Mouse (Mus musculus) heart, embryonic 14.5 days (tissue): ENCODE data around the gene Cnnm4. TPM values are rescaled to one million over a fixed set of nuclear protein-coding genes. Genes with fewer than 3 reads are reported as not detected.

Source experiments
- ATAC-seq: fragments of 200-750 bp; cut with Nextera tagmentation; 2 replicates; pipeline ENCODE4 v1.8.0; 2017; ENCODE audit warnings: low read depth, moderate TSS enrichment; ENCODE audit not compliant: insufficient number of reproducible peaks, insufficient read depth, low FRiP score
- H3K27ac ChIP-seq, 2 experiments: fragments of 200-500 bp in 1 of 2; fragments of 300-500 bp in 1 of 2; sonication (generic) in 1 of 2; replicated peaks in 1 of 2; 2 replicates each; pipeline ENCODE4 v1.5.1; 2012 to 2014; ENCODE audit warnings: low read depth in 2 of 2, low read length in 2 of 2, control low read depth in 1 of 2, mild to moderate bottlenecking in 1 of 2, mixed read lengths in 1 of 2; ENCODE audit not compliant: control insufficient read depth in 1 of 2, insufficient read depth in 1 of 2
- H3K27me3 ChIP-seq: fragments of 300-500 bp; sonication (generic); 2 replicates; pipeline ENCODE4 v1.6.1; 2014; ENCODE audit warnings: mild to moderate bottlenecking, low read length, control low read depth; ENCODE audit not compliant: control insufficient read depth, insufficient read depth
- H3K36me3 ChIP-seq: fragments of 300-500 bp; sonication (generic); 2 replicates; pipeline ENCODE4 v1.6.1; 2014; ENCODE audit warnings: mild to moderate bottlenecking, control low read depth, low read length, mixed read lengths; ENCODE audit not compliant: control insufficient read depth, insufficient read depth
- H3K4me1 ChIP-seq, 2 experiments: fragments of 200-500 bp in 1 of 2; fragments of 300-500 bp in 1 of 2; sonication (generic) in 1 of 2; 2 replicates each; pipeline ENCODE4 v1.6.1; 2012 to 2014; ENCODE audit warnings: low read length in 2 of 2, control low read depth in 1 of 2, mixed read lengths in 1 of 2; ENCODE audit not compliant: control insufficient read depth in 2 of 2, insufficient read depth in 2 of 2
- H3K4me2 ChIP-seq: fragments of 300-500 bp; sonication (generic); 2 replicates; pipeline ENCODE4 v1.6.1; 2014; ENCODE audit warnings: mild to moderate bottlenecking, low read length
- H3K4me3 ChIP-seq, 2 experiments: fragments of 200-500 bp in 1 of 2; fragments of 300-500 bp in 1 of 2; sonication (generic) in 1 of 2; 2 replicates each; pipeline ENCODE4 v1.5.1; 2012 to 2014; ENCODE audit warnings: low read length in 2 of 2, mild to moderate bottlenecking in 2 of 2, control low read depth in 1 of 2, low read depth in 1 of 2, moderate library complexity in 1 of 2; ENCODE audit not compliant: control insufficient read depth in 1 of 2, insufficient read depth in 1 of 2
- H3K9ac ChIP-seq: fragments of 300-500 bp; sonication (generic); 2 replicates; pipeline ENCODE4 v1.6.1; 2014; ENCODE audit warnings: mild to moderate bottlenecking, low read length
- H3K9me3 ChIP-seq: fragments of 300-500 bp; sonication (generic); 2 replicates; pipeline ENCODE4 v1.6.1; 2016; ENCODE audit warnings: low read length, control low read depth; ENCODE audit not compliant: control insufficient read depth
- WGBS: fragments of 180-500 bp; shearing (Covaris S2); extraction: QIAGEN DNeasy Blood & Tissue Kit; methylation state at CpG from one replicate; pipeline ENCODE4 v1.1.7; 2014; 5-methylcytosine and 5-hydroxymethylcytosine counted together
- polyA plus RNA-seq: library from polyadenylated mRNA; unstranded; fragments of >200 nt; fragmentation: Nextera tagmentation; extraction: Ambion mirVana; gene quantifications from 2 replicates; pipeline ENCODE4 v1.2.1, GENCODE M21; 2014

The Cnnm4 gene
- polyA plus RNA-seq, 1 experiment from 2014 or later: 5.9 TPM

DNA sequence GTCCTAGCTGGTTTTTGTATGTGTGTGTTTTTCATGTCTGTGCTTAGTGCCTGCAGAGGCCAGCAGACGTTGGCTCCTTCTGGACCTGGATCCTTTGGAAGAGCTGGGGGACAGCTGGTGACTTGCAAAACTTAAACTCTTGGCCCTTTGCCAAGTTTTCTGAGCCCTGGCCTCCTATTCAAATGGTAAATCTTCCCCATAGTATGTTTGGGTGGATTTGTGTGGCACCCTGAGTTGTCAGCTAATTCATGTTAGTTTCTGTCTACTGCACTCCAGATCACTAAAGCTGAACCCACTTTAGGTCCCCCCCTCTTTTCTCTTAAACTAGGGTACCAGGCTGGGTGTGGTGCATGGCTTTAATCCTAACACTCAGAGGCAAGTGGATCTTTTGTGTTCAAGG is 56.9 kb downstream of the Cnnm4 start:
- ATAC-seq: no peak
- H3K9ac ChIP-seq: no peak overlapping the region
- WGBS: 9% methylated on average over 1 of the region's 1 CpGs

DNA sequence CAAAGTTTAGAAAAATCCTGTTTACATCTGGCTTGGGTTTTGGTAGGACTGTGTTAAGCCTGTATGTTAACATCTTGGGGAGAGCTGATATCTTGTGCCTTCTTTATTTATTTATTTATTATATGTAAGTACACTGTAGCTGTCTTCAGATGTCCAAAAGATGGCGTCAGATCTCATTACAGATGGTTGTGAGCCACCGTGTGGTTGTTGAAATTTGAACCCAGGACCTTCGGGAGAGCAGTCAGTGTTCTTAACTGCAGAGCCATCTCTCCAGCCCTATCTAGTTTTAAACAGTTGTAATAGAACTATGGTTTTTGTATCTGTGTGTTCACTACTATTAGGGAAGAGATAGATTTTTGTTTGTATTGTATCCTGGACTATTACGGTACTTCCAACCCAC is 57.9 kb downstream of the Cnnm4 start:
- Histone ChIP-seq H3K4me1 (peaks cover 33 to 57% of the 10 kb centered on the region in 2 experiments), H3K9me3 (no peaks in the 10 kb centered on the region), H3K4me3 (no peak overlapping the region), H3K9ac (no peak overlapping the region), H3K27me3 (no peaks in the 10 kb centered on the region), H3K36me3 (peaks cover 39% of the 10 kb centered on the region), H3K27ac (no peak overlapping the region), H3K4me2 (no peak overlapping the region)
- 88% methylated on average over 4 of the region's 4 CpGs for WGBS
- ATAC-seq: no peak

More for the DNA sequence above, 56.9 kb downstream of the Cnnm4 start:
- no peaks in the 10 kb centered on the region for H3K27me3 ChIP-seq
- H3K4me3 ChIP-seq: no peak overlapping the region
- no peak overlapping the region; a peak in 1 of 4 replicates for H3K27ac ChIP-seq
- H3K4me2 ChIP-seq: no peak overlapping the region
- H3K4me1 ChIP-seq: peaks cover 34 to 58% of the 10 kb centered on the region in 2 experiments
- peaks cover 46% of the 10 kb centered on the region for H3K36me3 ChIP-seq
- no peaks in the 10 kb centered on the region for H3K9me3 ChIP-seq

DNA sequence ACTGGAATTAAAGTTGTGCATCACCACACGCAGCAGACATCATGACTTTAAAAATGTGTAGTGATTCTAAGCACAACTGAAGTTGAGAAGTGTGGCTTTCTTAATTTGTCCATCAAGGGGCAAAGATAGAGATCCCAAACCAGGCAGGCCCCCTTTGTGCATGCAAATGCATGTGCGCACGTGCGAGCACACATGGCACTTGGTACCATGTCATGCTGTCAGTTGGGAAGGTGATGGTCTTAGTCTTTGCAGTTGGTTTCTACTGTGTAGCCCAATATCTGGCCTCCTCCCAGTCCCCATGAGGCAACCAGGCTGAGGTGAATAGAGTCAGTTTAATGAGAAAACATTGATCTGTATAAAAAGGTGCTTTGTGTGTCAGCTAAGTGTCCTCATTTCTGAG is 58.5 kb downstream of the Cnnm4 start:
- Histone ChIP-seq H3K36me3 (peaks cover 33% of the 10 kb centered on the region), H3K9ac (no peak overlapping the region), H3K4me2 (no peak overlapping the region), H3K27ac (peak overlapping the region; percentile 24 to 57; a peak in 3 of 4 replicates), H3K27me3 (no peaks in the 10 kb centered on the region), H3K9me3 (no peaks in the 10 kb centered on the region), H3K4me1 (peaks cover 37 to 58% of the 10 kb centered on the region in 2 experiments), H3K4me3 (no peak overlapping the region)
- WGBS: 93% methylated on average over 4 of the region's 4 CpGs
- no peak for ATAC-seq

DNA sequence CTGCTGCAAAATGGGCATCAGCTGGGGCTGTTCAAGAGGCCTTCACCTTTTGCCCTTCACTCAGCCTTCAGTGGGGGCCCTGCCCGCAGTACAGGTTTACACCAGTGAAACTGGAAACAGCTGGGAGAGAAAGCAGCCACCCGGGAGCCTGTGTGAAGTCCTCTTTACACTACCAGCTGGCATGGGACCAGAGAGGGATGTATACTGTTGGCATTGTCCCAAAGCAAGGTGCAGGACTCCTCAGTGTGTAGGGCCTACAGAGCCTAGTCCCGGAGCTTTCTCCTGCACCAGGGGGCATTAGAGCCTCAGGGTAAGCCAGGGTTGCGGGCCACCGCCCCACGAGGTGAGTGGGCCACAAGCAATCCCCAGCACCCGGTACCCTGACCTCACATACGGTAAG is 59.1 kb downstream of the Cnnm4 start:
- Histone ChIP-seq H3K36me3 (peaks cover 27% of the 10 kb centered on the region), H3K9me3 (no peaks in the 10 kb centered on the region), H3K27me3 (no peaks in the 10 kb centered on the region), H3K27ac (peak overlapping the region; percentile 24 to 57), H3K4me3 (no peak overlapping the region), H3K4me2 (no peak overlapping the region), H3K4me1 (peaks cover 43 to 64% of the 10 kb centered on the region in 2 experiments), H3K9ac (no peak overlapping the region)
- 63% methylated on average over 8 of the region's 8 CpGs for WGBS
- ATAC-seq: no peak

DNA sequence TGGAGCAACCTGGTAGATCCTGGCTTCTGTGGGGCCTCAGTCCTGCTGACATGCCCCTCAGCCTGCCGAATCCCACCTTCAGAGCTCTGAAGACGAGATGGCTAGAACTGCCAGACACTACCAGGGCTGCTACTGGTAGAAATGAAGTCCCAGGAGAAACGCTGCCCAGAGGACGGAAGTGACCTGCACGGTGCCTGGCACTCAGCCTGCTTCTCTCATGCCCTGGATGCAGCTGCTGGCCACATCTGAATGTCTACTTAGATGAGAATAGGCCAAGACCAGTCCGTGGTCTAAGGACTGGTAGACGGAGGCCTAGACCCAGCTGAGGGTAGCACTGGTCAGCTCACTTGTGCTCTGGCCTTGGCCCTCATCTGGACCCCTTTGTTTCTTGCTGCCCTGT is 59.5 kb downstream of the Cnnm4 start:
- Histone ChIP-seq H3K9ac (no peak overlapping the region), H3K27me3 (no peaks in the 10 kb centered on the region), H3K4me3 (no peak overlapping the region), H3K27ac (peak overlapping the region in 1 of 2 experiments; percentile 57; a peak in 3 of 4 replicates), H3K36me3 (peaks cover 22% of the 10 kb centered on the region), H3K4me1 (peaks cover 48 to 69% of the 10 kb centered on the region in 2 experiments), H3K9me3 (no peaks in the 10 kb centered on the region), H3K4me2 (no peak overlapping the region)
- ATAC-seq: no peak
- WGBS: 86% methylated on average over 7 of the region's 7 CpGs

DNA sequence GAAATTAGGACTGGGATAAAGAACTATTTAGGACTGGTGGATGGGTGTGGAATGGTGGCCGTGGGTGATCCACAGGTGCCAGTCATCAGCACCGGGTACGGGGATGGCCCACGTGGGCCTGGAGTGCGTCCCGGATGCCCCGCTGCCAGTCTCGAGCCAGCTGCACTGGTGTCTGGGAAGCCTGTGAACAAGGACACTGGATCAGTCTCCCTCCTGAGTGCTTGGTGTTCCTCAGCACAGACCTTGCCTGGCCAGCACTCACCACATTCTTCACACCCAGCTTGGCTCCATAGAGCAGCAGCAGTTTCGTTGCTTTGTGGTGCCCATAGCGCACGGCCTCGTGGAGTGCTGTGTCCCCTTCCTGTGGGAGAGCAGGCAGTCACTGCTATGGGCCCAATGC is 60.0 kb downstream of the Cnnm4 start:
- no peaks in the 10 kb centered on the region for H3K27me3 ChIP-seq
- no peak overlapping the region for H3K4me2 ChIP-seq
- ATAC-seq: no peak
- H3K9me3 ChIP-seq: no peaks in the 10 kb centered on the region
- H3K27ac ChIP-seq: peak overlapping the region; percentile 12 to 57; a peak in 2 of 4 replicates
- no peak overlapping the region for H3K4me3 ChIP-seq
- peaks cover 52 to 74% of the 10 kb centered on the region in 2 experiments for H3K4me1 ChIP-seq
- 62% methylated on average over 8 of the region's 12 CpGs for WGBS
- peaks cover 17% of the 10 kb centered on the region for H3K36me3 ChIP-seq
- H3K9ac ChIP-seq: no peak overlapping the region

DNA sequence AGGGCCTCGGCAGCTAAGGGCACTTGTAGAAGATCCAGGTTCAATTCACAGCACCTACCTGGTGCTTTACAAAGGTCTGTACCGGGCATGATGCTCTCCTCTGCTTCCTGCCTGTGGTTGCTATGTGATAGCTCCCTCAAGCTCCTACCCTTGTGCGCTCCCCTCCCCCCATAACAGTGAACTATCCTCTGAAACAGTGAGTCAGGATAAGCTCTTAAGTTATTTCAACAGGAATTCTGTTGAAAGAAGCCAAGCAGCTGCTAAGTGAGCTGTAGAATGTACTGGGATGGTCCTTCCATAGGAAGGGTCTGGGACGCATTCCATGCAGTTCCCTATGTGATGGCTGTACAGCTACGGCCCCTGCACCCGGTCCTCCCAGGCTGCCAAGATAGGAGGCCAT is 62.1 kb downstream of the Cnnm4 start:
- H3K27me3 ChIP-seq: no peaks in the 10 kb centered on the region
- H3K4me2 ChIP-seq: no peak overlapping the region
- peaks cover 54 to 64% of the 10 kb centered on the region in 2 experiments for H3K4me1 ChIP-seq
- no peaks in the 10 kb centered on the region for H3K9me3 ChIP-seq
- WGBS: 53% methylated on average over 6 of the region's 6 CpGs
- no peak for ATAC-seq
- H3K4me3 ChIP-seq: no peak overlapping the region
- H3K36me3 ChIP-seq: peaks cover 17% of the 10 kb centered on the region
- no peak overlapping the region; a peak in 1 of 4 replicates for H3K27ac ChIP-seq
- H3K9ac ChIP-seq: peak overlapping the region; percentile 49

DNA sequence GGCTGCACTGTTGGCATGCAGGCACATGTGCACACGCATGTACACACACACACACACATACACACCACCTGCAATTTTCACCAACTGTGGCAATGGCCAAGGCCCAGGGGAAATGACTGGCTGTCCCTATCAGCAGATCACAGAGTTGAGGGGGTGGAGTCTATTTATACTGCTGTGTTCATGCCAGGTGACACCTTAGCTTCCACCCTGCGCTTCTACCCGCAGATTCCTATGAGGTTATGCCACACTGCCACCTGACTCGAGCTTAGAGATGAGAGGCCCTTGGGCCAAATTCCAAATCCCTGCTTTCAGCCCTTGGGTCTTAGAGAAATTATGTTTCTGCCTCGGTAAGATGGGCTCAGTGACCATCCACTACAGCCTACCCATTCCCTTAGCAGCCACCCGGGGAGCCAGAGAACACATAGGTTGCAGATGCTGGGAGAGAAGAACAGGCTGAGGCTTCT is 63.2 kb downstream of the Cnnm4 start:
- peak overlapping the region in 1 of 2 experiments; percentile 93; a peak in 2 of 4 replicates for H3K27ac ChIP-seq
- H3K27me3 ChIP-seq: no peaks in the 10 kb centered on the region
- H3K36me3 ChIP-seq: peaks cover 26% of the 10 kb centered on the region
- no peak overlapping the region for H3K4me2 ChIP-seq
- no peaks in the 10 kb centered on the region for H3K9me3 ChIP-seq
- peaks cover 58 to 70% of the 10 kb centered on the region in 2 experiments for H3K4me1 ChIP-seq
- ATAC-seq: no peak
- H3K4me3 ChIP-seq: no peak overlapping the region
- WGBS: 57% methylated on average over 6 of the region's 6 CpGs
- H3K9ac ChIP-seq: peak overlapping the region; percentile 45; the same call in 1 of the 2 replicates
